Mouse (Mus musculus): ENCODE data around the gene Pan3.

Pan3 gene

GRCm38 (mm10) chr5:147430936-147431839 lies 1.2 kb downstream of the Pan3 start:
- peak; percentile 75 for DNase-seq (ENCODE audit: low read depth, low spot score)

- DNase-seq (ENCODE audit: low read depth, low spot score), result no peak
These were observed 3.0 kb downstream of the Pan3 start for GRCm38 (mm10) chr5:147432927-147433326.

- DNase-seq (ENCODE audit: low read depth, low spot score), result no peak
These were observed 5.3 kb downstream of the Pan3 start for GRCm38 (mm10) chr5:147435224-147435623.

- no peak for DNase-seq (ENCODE audit: low read depth, low spot score)
These were observed 5.8 kb downstream of the Pan3 start for GRCm38 (mm10) chr5:147435751-147436150.

GRCm38 (mm10) chr5:147436491-147436890 lies 6.5 kb downstream of the Pan3 start:
- DNase-seq (ENCODE audit: low read depth, low spot score), result no peak

- no peak for DNase-seq (ENCODE audit: low read depth, low spot score)
These were observed 11.1 kb downstream of the Pan3 start for GRCm38 (mm10) chr5:147440996-147441507.

- DNase-seq (ENCODE audit: low read depth, low spot score), result no peak
These were observed 12.0 kb downstream of the Pan3 start for GRCm38 (mm10) chr5:147441979-147442378.

GRCm38 (mm10) chr5:147442741-147443140 lies 12.8 kb downstream of the Pan3 start:
- no peak for DNase-seq (ENCODE audit: low read depth, low spot score)

GRCm38 (mm10) chr5:147444298-147444697 lies 14.3 kb downstream of the Pan3 start:
- no peak for DNase-seq (ENCODE audit: low read depth, low spot score)

GRCm38 (mm10) chr5:147444757-147445156 lies 14.8 kb downstream of the Pan3 start:
- DNase-seq (ENCODE audit: low read depth, low spot score), result no peak

GRCm38 (mm10) chr5:147445252-147445651 lies 15.3 kb downstream of the Pan3 start:
- no peak for DNase-seq (ENCODE audit: low read depth, low spot score)

GRCm38 (mm10) chr5:147448526-147448925 lies 18.6 kb downstream of the Pan3 start:
- peak; percentile 32 for DNase-seq (ENCODE audit: low read depth, low spot score)

- no peak for DNase-seq (ENCODE audit: low read depth, low spot score)
These were observed 19.0 kb downstream of the Pan3 start for GRCm38 (mm10) chr5:147448933-147449332.

GRCm38 (mm10) chr5:147456491-147456890 lies 26.5 kb downstream of the Pan3 start:
- DNase-seq (ENCODE audit: low read depth, low spot score), result no peak

GRCm38 (mm10) chr5:147459821-147460567 lies 30.0 kb downstream of the Pan3 start:
- no peak for DNase-seq (ENCODE audit: low read depth, low spot score)

- no peak for DNase-seq (ENCODE audit: low read depth, low spot score)
These were observed 33.3 kb downstream of the Pan3 start for GRCm38 (mm10) chr5:147463251-147463650.

- no peak for DNase-seq (ENCODE audit: low read depth, low spot score)
These were observed 36.4 kb downstream of the Pan3 start for GRCm38 (mm10) chr5:147466361-147466760.

GRCm38 (mm10) chr5:147471163-147471562 lies 41.2 kb downstream of the Pan3 start:
- DNase-seq (ENCODE audit: low read depth, low spot score), result peak; percentile 58

- peak; percentile 59 for DNase-seq (ENCODE audit: low read depth, low spot score)
These were observed 43.1 kb downstream of the Pan3 start for GRCm38 (mm10) chr5:147473071-147473470.

GRCm38 (mm10) chr5:147473856-147474255 lies 43.9 kb downstream of the Pan3 start:
- DNase-seq (ENCODE audit: low read depth, low spot score), result peak; percentile 70

GRCm38 (mm10) chr5:147476109-147476508 lies 46.1 kb downstream of the Pan3 start:
- no peak for DNase-seq (ENCODE audit: low read depth, low spot score)

GRCm38 (mm10) chr5:147477106-147477505 lies 47.1 kb downstream of the Pan3 start:
- DNase-seq (ENCODE audit: low read depth, low spot score), result peak; percentile 33

Data from A20 (cell line).